Mouse (Mus musculus) MEL (cell line): Measurements from ENCODE around the gene Epb41l5. TPM values are rescaled to one million over a fixed set of nuclear protein-coding genes. Genes with fewer than 3 reads are reported as not detected.

Experiments
- DNase-seq: peaks from one replicate; pipeline ENCODE4 v3.0.0; 2011; ENCODE audit warnings: low read depth, low spot score
- H3K27ac ChIP-seq: 2 replicates; pipeline ENCODE4 v1.5.1; 2012; ENCODE audit warnings: low read depth, mild to moderate bottlenecking, control low read depth, low read length, moderate library complexity; ENCODE audit not compliant: control insufficient read depth
- H3K27me3 ChIP-seq, 2 experiments: fragments of 150-350 bp in 1 of 2; sonication (generic) in 1 of 2; 2 replicates each; pipeline ENCODE4 v1.6.1; 2012; ENCODE audit warnings: low read length in 2 of 2, mild to moderate bottlenecking in 2 of 2, improper control_type of control experiment in 1 of 2, moderate library complexity in 1 of 2; ENCODE audit not compliant: insufficient read depth in 2 of 2, control insufficient read depth in 1 of 2
- H3K36me3 ChIP-seq, 2 experiments: 2 replicates each; pipeline ENCODE4 v1.6.1; 2012 to 2014; ENCODE audit warnings: low read length in 2 of 2, improper control_type of control experiment in 1 of 2, inconsistent platforms in 1 of 2, mild to moderate bottlenecking in 1 of 2; ENCODE audit not compliant: insufficient read depth in 2 of 2, control insufficient read depth in 1 of 2
- H3K4me1 ChIP-seq, 2 experiments: fragments of 150-350 bp in 1 of 2; sonication (generic) in 1 of 2; 2 replicates each; pipeline ENCODE4 v1.6.1; 2012; ENCODE audit warnings: low read length in 2 of 2, improper control_type of control experiment in 1 of 2, mild to moderate bottlenecking in 1 of 2; ENCODE audit not compliant: insufficient read depth in 2 of 2, control insufficient read depth in 1 of 2
- H3K4me3 ChIP-seq, 2 experiments: fragments of 150-350 bp in 1 of 2; sonication (generic) in 1 of 2; 2 replicates each; pipeline ENCODE4 v1.5.1; 2012; ENCODE audit warnings: low read depth in 2 of 2, low read length in 2 of 2, mild to moderate bottlenecking in 2 of 2, moderate library complexity in 2 of 2, control low read depth in 1 of 2, improper control_type of control experiment in 1 of 2; ENCODE audit not compliant: control insufficient read depth in 1 of 2, insufficient read depth in 1 of 2
- H3K79me2 ChIP-seq: 2 replicates; pipeline ENCODE4 v1.6.1; 2012; ENCODE audit warnings: mild to moderate bottlenecking, low read length, moderate library complexity; ENCODE audit not compliant: control insufficient read depth, poor library complexity, insufficient read depth
- H3K9ac ChIP-seq: 2 replicates; pipeline ENCODE4 v1.6.1; 2012; ENCODE audit warnings: low read depth, mild to moderate bottlenecking, control low read depth, low read length, moderate library complexity; ENCODE audit not compliant: control insufficient read depth, poor library complexity, severe bottlenecking
- H3K9me3 ChIP-seq: fragments of 150-350 bp; sonication (generic); replicated peaks from 2 replicates; pipeline ENCODE4 v1.6.1; 2012; ENCODE audit warnings: mild to moderate bottlenecking, low read length, improper control_type of control experiment, moderate library complexity; ENCODE audit not compliant: insufficient read depth
- BHLHE40 ChIP-seq: IDR thresholded peaks from 2 replicates; pipeline ENCODE4 v1.6.1; 2012; ENCODE audit warnings: low read depth, mild to moderate bottlenecking, inconsistent platforms, low read length, improper control_type of control experiment, borderline replicate concordance
- GATA1 ChIP-seq: IDR thresholded peaks from 2 replicates; pipeline ENCODE4 v1.6.1; 2011; ENCODE audit warnings: low read depth, low read length, improper control_type of control experiment
- HCFC1 ChIP-seq: IDR thresholded peaks from 2 replicates; pipeline ENCODE4 v1.6.1; 2012; ENCODE audit warnings: low read depth, mild to moderate bottlenecking, inconsistent platforms, low read length, improper control_type of control experiment, moderate library complexity
- KAT2A ChIP-seq: conservative IDR thresholded peaks from 2 replicates; pipeline ENCODE4 v1.6.1; 2012; ENCODE audit warnings: low read depth, low read length, improper control_type of control experiment, inconsistent platforms
- MAFK ChIP-seq: IDR thresholded peaks from 2 replicates; pipeline ENCODE4 v1.6.1; 2011; ENCODE audit warnings: low read depth, mild to moderate bottlenecking, low read length, improper control_type of control experiment, borderline replicate concordance
- MAZ ChIP-seq: IDR thresholded peaks from 2 replicates; pipeline ENCODE4 v1.6.1; 2012; ENCODE audit warnings: low read depth, mild to moderate bottlenecking, inconsistent platforms, low read length, improper control_type of control experiment
- MEF2A ChIP-seq: IDR thresholded peaks from 2 replicates; pipeline ENCODE4 v1.6.1; 2014; ENCODE audit warnings: low read depth, mild to moderate bottlenecking, inconsistent platforms, low read length, improper control_type of control experiment; ENCODE audit not compliant: poor library complexity, insufficient replicate concordance, severe bottlenecking; ENCODE audit errors: extremely low read depth
- MYC ChIP-seq: IDR thresholded peaks from 2 replicates; pipeline ENCODE4 v1.6.1; 2011; ENCODE audit warnings: low read depth, mild to moderate bottlenecking, low read length, improper control_type of control experiment, moderate library complexity
- NRF1 ChIP-seq: IDR thresholded peaks from 2 replicates; pipeline ENCODE4 v1.6.1; 2014; ENCODE audit warnings: low read depth, mild to moderate bottlenecking, inconsistent platforms, low read length, improper control_type of control experiment, moderate library complexity; ENCODE audit not compliant: poor library complexity, insufficient read depth, severe bottlenecking
- POLR2A ChIP-seq, 2 experiments: IDR thresholded peaks; 2 replicates each; pipeline ENCODE4 v1.6.1; 2011 to 2012; ENCODE audit warnings: low read length in 2 of 2, mild to moderate bottlenecking in 2 of 2, control low read depth in 1 of 2, improper control_type of control experiment in 1 of 2, low read depth in 1 of 2, moderate library complexity in 1 of 2; ENCODE audit not compliant: control insufficient read depth in 1 of 2, insufficient read depth in 1 of 2, poor library complexity in 1 of 2
- POLR2AphosphoS2 ChIP-seq: IDR thresholded peaks from 2 replicates; pipeline ENCODE4 v1.6.1; 2011; ENCODE audit warnings: low read length, improper control_type of control experiment
- RCOR1 ChIP-seq: IDR thresholded peaks from 2 replicates; pipeline ENCODE4 v1.6.1; 2012; ENCODE audit warnings: low read depth, mild to moderate bottlenecking, inconsistent platforms, low read length, improper control_type of control experiment
- TAL1 ChIP-seq: IDR thresholded peaks from 2 replicates; pipeline ENCODE4 v1.6.1; 2012; ENCODE audit warnings: mild to moderate bottlenecking, inconsistent platforms, low read length, moderate library complexity, mixed read lengths
- TCF12 ChIP-seq: IDR thresholded peaks from 2 replicates; pipeline ENCODE4 v1.6.1; 2014; ENCODE audit warnings: low read depth, mild to moderate bottlenecking, inconsistent platforms, low read length, improper control_type of control experiment, moderate library complexity
- USF1 ChIP-seq: IDR thresholded peaks from 2 replicates; pipeline ENCODE4 v1.6.1; 2014; ENCODE audit warnings: low read depth, mild to moderate bottlenecking, inconsistent platforms, low read length, improper control_type of control experiment, moderate library complexity
- ZC3H11A ChIP-seq: IDR thresholded peaks from 2 replicates; pipeline ENCODE4 v1.6.1; 2012; ENCODE audit warnings: low read depth, mild to moderate bottlenecking, inconsistent platforms, low read length, improper control_type of control experiment
- ZKSCAN1 ChIP-seq: IDR thresholded peaks from 2 replicates; pipeline ENCODE4 v1.6.1; 2012; ENCODE audit warnings: low read depth, mild to moderate bottlenecking, inconsistent platforms, low read length, improper control_type of control experiment, moderate library complexity
- polyA plus RNA-seq, 2 experiments: library from polyadenylated mRNA; stranded (reverse) in 1 of 2; unstranded in 1 of 2; fragments of >175 nt in 1 of 2; fragments of >200 nt in 1 of 2; gene quantifications; 2 replicates each; pipeline versions ENCODE4 v1.2.1 to v1.2.4; 2012; ENCODE audit warnings: low replicate concordance in 2 of 2, low read depth in 1 of 2; ENCODE audit not compliant: insufficient read length in 2 of 2, insufficient read depth in 1 of 2, missing spikeins in 1 of 2
- total RNA-seq: library from RNA; depleted of rRNA; stranded (reverse); fragments of 300-350 nt; gene quantifications from 2 replicates; pipeline ENCODE4 v1.2.3, GENCODE M21; 2012

Gene Epb41l5
- total and polyA plus RNA-seq, 3 experiments, result 7.0 to 8.8 TPM; not detected in 1

DNA sequence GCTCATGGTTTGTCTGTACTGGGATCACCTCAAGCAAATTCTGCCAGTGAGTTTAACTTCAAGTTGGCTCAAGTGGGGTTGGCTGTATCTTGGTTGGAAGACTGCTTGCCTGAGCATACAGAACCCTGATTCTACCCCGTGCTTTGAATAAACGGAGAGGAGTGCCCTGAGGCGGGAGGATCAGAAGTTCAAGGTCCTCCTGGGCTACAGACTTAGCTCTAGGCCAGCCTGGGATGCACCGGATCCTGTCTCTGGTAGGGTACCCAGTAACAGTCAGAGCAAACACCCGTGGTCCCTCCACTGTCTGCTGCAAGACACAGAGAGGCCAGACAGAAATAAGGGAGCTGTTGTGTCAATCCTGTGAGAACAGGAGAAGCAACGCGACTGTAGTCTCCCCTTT, 127.1 kb downstream of the Epb41l5 start:
- Histone ChIP-seq H3K9ac (no peak overlapping the region), H3K27me3 (no peaks in the 10 kb centered on the region), H3K27ac (no peak overlapping the region), H3K79me2 (peaks cover 8% of the 10 kb centered on the region), H3K4me3 (no peak overlapping the region), H3K36me3 (peaks cover 0 to 11% of the 10 kb centered on the region in 2 experiments; a peak in 2 of 4 replicates), H3K4me1 (peaks cover under 1 to 25% of the 10 kb centered on the region in 2 experiments), H3K9me3 (no peaks in the 10 kb centered on the region)
- no peak for TF ChIP-seq TAL1
- no peak for TF ChIP-seq KAT2A
- TF ChIP-seq USF1, result no peak
- no peak for TF ChIP-seq POLR2A (IDR thresholded peaks at IDR 0.05; ENCODE audit: control insufficient read depth in 1 of 2, insufficient read depth in 1 of 2, low read depth in 1 of 2, low read length in 2 of 2, poor library complexity in 1 of 2)
- no peak for TF ChIP-seq POLR2AphosphoS2
- TF ChIP-seq NRF1, result no peak
- no peak for TF ChIP-seq ZC3H11A
- no peak for TF ChIP-seq ZKSCAN1
- TF ChIP-seq MAZ, result no peak
- no peak for TF ChIP-seq TCF12
- no peak for TF ChIP-seq MEF2A
- no peak for TF ChIP-seq RCOR1
- no peak for TF ChIP-seq BHLHE40
- TF ChIP-seq MAFK, result no peak
- TF ChIP-seq MYC, result no peak
- TF ChIP-seq GATA1, result no peak
- no peak for TF ChIP-seq HCFC1
- no peak for DNase-seq

DNA sequence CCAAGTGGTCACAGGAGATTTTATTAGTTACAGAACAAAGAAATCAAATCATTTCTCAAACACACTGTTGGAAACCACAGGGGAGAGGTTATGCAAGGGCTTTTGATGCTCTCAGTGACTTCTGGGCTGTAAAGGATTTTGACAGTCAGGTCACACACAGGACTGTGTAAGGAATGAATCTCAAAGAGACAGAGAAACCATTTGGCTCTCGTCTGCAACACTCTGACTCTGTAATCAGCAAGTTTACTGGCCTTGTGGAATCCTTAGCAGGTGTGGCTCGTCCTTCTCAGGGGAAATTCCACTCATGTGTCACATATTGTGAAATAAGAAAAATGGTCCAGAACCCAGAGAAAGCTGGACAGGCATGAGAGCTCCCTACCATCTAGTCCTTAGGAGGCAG, 127.8 kb downstream of the Epb41l5 start:
- H3K36me3 ChIP-seq, result peaks cover 0 to 11% of the 10 kb centered on the region in 2 experiments; a peak in 2 of 4 replicates
- no peaks in the 10 kb centered on the region for H3K27me3 ChIP-seq
- no peak overlapping the region for H3K4me3 ChIP-seq
- H3K27ac ChIP-seq, result no peak overlapping the region
- H3K4me1 ChIP-seq, result peaks cover 0 to 21% of the 10 kb centered on the region in 2 experiments
- H3K9ac ChIP-seq, result no peak overlapping the region
- no peaks in the 10 kb centered on the region for H3K9me3 ChIP-seq
- DNase-seq, result no peak
- TF ChIP-seq ZC3H11A (no peak), KAT2A (no peak)
- peaks cover 2% of the 10 kb centered on the region; the same call in 1 of the 2 replicates for H3K79me2 ChIP-seq
